Mouse (Mus musculus): ENCODE results near the gene Zc3h13.

DNA sequence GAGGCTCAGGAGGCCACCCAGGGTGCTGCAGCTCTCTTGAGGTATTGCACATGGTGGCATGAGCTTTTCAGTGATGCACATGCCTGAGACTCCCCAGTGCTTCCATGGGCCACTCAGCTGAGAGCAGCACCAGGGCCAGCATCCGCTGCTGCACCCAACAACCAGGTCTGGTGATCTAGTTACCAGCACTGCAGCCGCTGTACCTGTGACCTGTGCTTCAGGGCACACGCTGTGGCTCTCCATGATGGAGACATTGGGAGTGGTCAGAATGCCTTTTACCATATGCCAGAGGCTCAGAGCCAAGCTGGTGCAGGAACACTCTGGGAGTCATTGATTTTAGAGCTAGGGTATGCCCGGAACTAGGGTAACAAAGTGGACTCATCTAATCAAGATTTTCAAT, 50.1 kb downstream of the Zc3h13 start:
- no peak for TF ChIP-seq CTCF (conservative IDR thresholded peaks at IDR 0.05 in 1 of 2, IDR thresholded peaks at IDR 0.05 in 1 of 2; ENCODE audit: low read depth in 2 of 2, low read length in 2 of 2)
- no peak for TF ChIP-seq EP300 (IDR thresholded peaks at IDR 0.05; ENCODE audit: low read length)
- TF ChIP-seq NELFE (IDR thresholded peaks at IDR 0.05; ENCODE audit: low read depth, low read length) = no peak
- no peak for TF ChIP-seq USF1 (IDR thresholded peaks at IDR 0.05; ENCODE audit: low read depth, low read length)
- no peak for TF ChIP-seq SMC3 (IDR thresholded peaks at IDR 0.05; ENCODE audit: low read depth, low read length)
- TF ChIP-seq IRF4 (IDR thresholded peaks at IDR 0.05; ENCODE audit: low read depth, low read length) = no peak
- no peak for TF ChIP-seq HCFC1 (IDR thresholded peaks at IDR 0.05; ENCODE audit: low read depth, low read length)
- TF ChIP-seq NRF1 (IDR thresholded peaks at IDR 0.05; ENCODE audit: low read depth, low read length) = no peak
- TF ChIP-seq RAD21 (IDR thresholded peaks at IDR 0.05; ENCODE audit: low read depth, low read length) = no peak
- no peak for TF ChIP-seq POLR2AphosphoS2 (IDR thresholded peaks at IDR 0.05; ENCODE audit: low read depth, low read length)
- TF ChIP-seq POLR2A (IDR thresholded peaks at IDR 0.05; ENCODE audit: low read depth, low read length) = no peak
- TF ChIP-seq E2F4 (IDR thresholded peaks at IDR 0.05; ENCODE audit: insufficient replicate concordance, low read depth, low read length) = no peak
- no peak for TF ChIP-seq JUN (IDR thresholded peaks at IDR 0.05; ENCODE audit: insufficient read depth, low read depth, low read length)
- no peak for TF ChIP-seq UBTF (IDR thresholded peaks at IDR 0.05; ENCODE audit: low read depth, low read length)
